Mouse (Mus musculus) heart, embryonic 11.5 days (tissue): ENCODE results near the gene Olfr1150-ps1. TPM values are rescaled to one million over a fixed set of nuclear protein-coding genes. Genes with fewer than 3 reads are reported as not detected.

Source experiments
- ATAC-seq: fragments of 200-750 bp; cut with Nextera tagmentation; replicated peaks from 2 replicates; pipeline ENCODE4 v1.8.0; 2017; ENCODE audit warnings: moderate library complexity; ENCODE audit not compliant: insufficient number of reproducible peaks, low FRiP score, low TSS enrichment
- H3K27ac ChIP-seq: fragments of 300-500 bp; sonication (generic); 2 replicates; pipeline ENCODE4 v1.5.1; 2014; ENCODE audit warnings: mild to moderate bottlenecking, low read depth, low read length
- H3K27me3 ChIP-seq: fragments of 300-500 bp; sonication (generic); 2 replicates; pipeline ENCODE4 v1.6.1; 2014; ENCODE audit warnings: mild to moderate bottlenecking, low read length, mixed read lengths; ENCODE audit not compliant: control insufficient read depth, insufficient read depth
- H3K36me3 ChIP-seq: fragments of 300-500 bp; sonication (generic); 2 replicates; pipeline ENCODE4 v1.6.1; 2014; ENCODE audit warnings: mild to moderate bottlenecking, low read length, moderate library complexity, mixed read lengths; ENCODE audit not compliant: control insufficient read depth, insufficient read depth
- H3K4me1 ChIP-seq: fragments of 300-500 bp; sonication (generic); 2 replicates; pipeline ENCODE4 v1.6.1; 2014; ENCODE audit warnings: low read length; ENCODE audit not compliant: control insufficient read depth, insufficient read depth
- H3K4me2 ChIP-seq: fragments of 300-500 bp; sonication (generic); 2 replicates; pipeline ENCODE4 v1.6.1; 2014; ENCODE audit warnings: mild to moderate bottlenecking, moderate library complexity
- H3K4me3 ChIP-seq: fragments of 300-500 bp; sonication (generic); 2 replicates; pipeline ENCODE4 v1.5.1; 2014; ENCODE audit warnings: low read depth, low read length
- H3K9ac ChIP-seq: fragments of 300-500 bp; sonication (generic); 2 replicates; pipeline ENCODE4 v1.6.1; 2014; ENCODE audit warnings: mild to moderate bottlenecking, low read depth, low read length, moderate library complexity
- H3K9me3 ChIP-seq: fragments of 300-500 bp; sonication (generic); replicated peaks from 2 replicates; pipeline ENCODE4 v1.6.1; 2016; ENCODE audit warnings: low read length; ENCODE audit not compliant: control insufficient read depth
- WGBS: fragments of 180-500 bp; shearing (Covaris S2); extraction: QIAGEN DNeasy Blood & Tissue Kit; methylation state at CpG from one replicate; pipeline ENCODE4 v1.1.7; 2014; ENCODE audit not compliant: insufficient replicate concordance; 5-methylcytosine and 5-hydroxymethylcytosine counted together
- polyA plus RNA-seq: library from polyadenylated mRNA; unstranded; fragments of >200 nt; fragmentation: Nextera tagmentation; extraction: Ambion mirVana; gene quantifications from 2 replicates; pipeline ENCODE4 v1.2.1, GENCODE M21; 2014

The Olfr1150-ps1 gene
- not detected in 2 replicates for polyA plus RNA-seq

DNA sequence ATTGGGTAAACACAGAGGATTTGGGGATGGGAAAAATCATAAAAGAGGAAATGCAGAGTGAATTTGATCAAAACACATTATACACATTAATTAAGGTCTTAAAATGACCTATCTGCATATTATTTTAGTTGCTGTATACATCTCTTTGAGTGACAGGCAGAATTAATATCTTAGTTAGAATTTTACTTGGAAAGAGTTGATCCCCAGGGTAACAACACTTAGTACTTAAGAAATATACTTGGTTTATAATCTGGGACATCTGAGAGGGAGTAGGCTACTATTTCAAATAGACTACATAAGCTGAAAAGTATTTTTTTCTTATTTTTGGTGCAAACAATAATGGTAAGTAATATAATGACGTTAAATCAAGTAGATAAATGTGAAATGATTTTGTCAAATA lies at the start of gene Olfr1150-ps1:
Gene Olfr1150-ps1 (plus strand): TSS at position 301 of the 400 bp plus-strand sequence.
- H3K9me3 ChIP-seq = no peaks in the 10 kb centered on the region
- no peaks in the 10 kb centered on the region for H3K36me3 ChIP-seq
- no peak within 1 kb of the TSS for H3K4me3 ChIP-seq
- H3K9ac ChIP-seq = no peak within 1 kb of the TSS
- no peaks in the 10 kb centered on the region for H3K4me1 ChIP-seq
- 51% methylated on average over 1 of the region's 1 CpGs for WGBS
- H3K27me3 ChIP-seq = no peaks in the 10 kb centered on the region
- no peak within 1 kb of the TSS for H3K4me2 ChIP-seq
- no peak for ATAC-seq
- no peak within 1 kb of the TSS for H3K27ac ChIP-seq

GRCm38 (mm10) chr2:87800292-87800691 lies 43.5 kb upstream of the Olfr1150-ps1 start, which contains the start of gene Olfr1143:
Gene Olfr1143, plus strand, starts transcription at chr2:87800592.
- Histone ChIP-seq H3K4me1 (no peaks in the 10 kb centered on the region), H3K9me3 (no peaks in the 10 kb centered on the region), H3K27me3 (no peaks in the 10 kb centered on the region), H3K4me3 (no peak within 1 kb of the TSS), H3K9ac (no peak within 1 kb of the TSS), H3K4me2 (no peak within 1 kb of the TSS), H3K36me3 (no peaks in the 10 kb centered on the region), H3K27ac (no peak within 1 kb of the TSS)
- no peak for ATAC-seq

DNA sequence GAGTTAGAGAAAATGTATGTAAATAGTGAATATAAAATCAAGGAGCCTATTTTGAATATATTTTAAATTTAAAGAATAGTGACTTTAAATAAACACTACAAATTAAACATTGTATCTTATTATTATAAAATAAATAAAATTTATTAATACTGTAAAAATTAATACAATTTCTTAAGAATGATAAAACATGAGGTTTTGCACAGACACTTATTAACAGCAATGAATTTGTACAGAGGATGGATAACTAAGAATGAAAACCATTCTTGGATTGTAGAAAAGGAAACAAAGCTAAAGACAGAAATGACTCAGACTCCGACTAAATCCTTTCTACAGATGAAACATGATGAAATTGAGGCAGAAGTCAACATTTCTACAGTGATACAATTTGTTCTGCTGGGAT lies 34.3 kb upstream of the Olfr1150-ps1 start, which contains the start of gene Olfr1145:
Gene Olfr1145 (plus strand): TSS at position 301 of the 400 bp plus-strand sequence.
- no peak within 1 kb of the TSS for H3K27ac ChIP-seq
- H3K4me3 ChIP-seq = no peak within 1 kb of the TSS
- ATAC-seq = no peak
- 76% methylated on average over 1 of the region's 1 CpGs for WGBS
- no peaks in the 10 kb centered on the region for H3K4me1 ChIP-seq
- H3K36me3 ChIP-seq = no peaks in the 10 kb centered on the region
- H3K9me3 ChIP-seq = no peaks in the 10 kb centered on the region
- no peak within 1 kb of the TSS for H3K4me2 ChIP-seq
- H3K9ac ChIP-seq = no peak within 1 kb of the TSS
- no peaks in the 10 kb centered on the region for H3K27me3 ChIP-seq

DNA sequence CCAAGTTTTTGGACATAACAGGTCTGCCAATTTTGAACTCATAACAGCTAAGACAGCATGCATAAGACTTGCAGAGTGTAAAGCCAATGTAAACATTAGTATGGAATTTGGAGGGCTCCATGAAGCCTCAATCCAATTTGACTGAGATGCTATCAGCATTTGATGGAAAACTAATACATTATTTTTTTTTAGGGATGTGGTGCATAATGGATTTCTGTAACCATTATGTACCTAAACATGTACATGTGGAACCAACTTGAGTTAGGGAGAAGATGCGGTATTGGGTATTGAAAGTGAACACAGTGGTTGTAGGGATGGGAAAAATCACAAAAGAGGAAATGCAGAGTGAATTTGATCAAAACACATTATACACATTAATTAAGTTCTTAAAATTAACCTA lies 13.6 kb upstream of the Olfr1150-ps1 start, which contains the start of gene Olfr1148:
Gene Olfr1148 (plus strand): TSS at position 301 of the 400 bp plus-strand sequence.
- H3K27me3 ChIP-seq = no peaks in the 10 kb centered on the region
- no peak within 1 kb of the TSS for H3K4me3 ChIP-seq
- no peak within 1 kb of the TSS for H3K9ac ChIP-seq
- no peaks in the 10 kb centered on the region for H3K4me1 ChIP-seq
- H3K4me2 ChIP-seq = no peak within 1 kb of the TSS
- no peak within 1 kb of the TSS for H3K27ac ChIP-seq
- H3K36me3 ChIP-seq = no peaks in the 10 kb centered on the region
- H3K9me3 ChIP-seq = no peaks in the 10 kb centered on the region
- 98% methylated on average over 1 of the region's 1 CpGs for WGBS
- no peak for ATAC-seq

DNA sequence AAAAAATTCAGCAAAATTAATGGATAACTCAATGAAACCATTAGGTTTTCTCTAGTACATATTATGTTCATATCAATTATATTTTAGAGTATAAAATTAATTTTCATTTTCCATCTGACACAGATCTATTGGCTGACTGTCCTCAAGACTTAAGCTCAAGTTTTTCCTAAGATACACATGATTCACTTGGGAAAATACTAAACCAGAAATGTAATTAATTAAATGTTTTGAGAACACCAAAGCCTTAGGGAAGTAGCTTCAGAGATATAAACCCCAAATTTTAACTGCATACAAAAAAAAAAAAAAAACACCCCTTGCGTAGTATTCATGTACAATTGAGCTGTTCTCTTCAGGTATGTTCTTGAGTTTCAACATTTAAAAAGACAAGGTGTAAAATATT lies 11.8 kb downstream of the Olfr1150-ps1 start, which contains the start of gene Olfr1151:
Gene Olfr1151 (plus strand): TSS at position 301 of the 400 bp plus-strand sequence.
- Histone ChIP-seq H3K9ac (no peak within 1 kb of the TSS), H3K4me3 (no peak within 1 kb of the TSS), H3K4me2 (no peak within 1 kb of the TSS), H3K27ac (no peak within 1 kb of the TSS), H3K36me3 (no peaks in the 10 kb centered on the region), H3K27me3 (no peaks in the 10 kb centered on the region), H3K4me1 (no peaks in the 10 kb centered on the region), H3K9me3 (no peaks in the 10 kb centered on the region)
- no peak for ATAC-seq
- WGBS = 76% methylated on average over 1 of the region's 1 CpGs

- H3K4me3 ChIP-seq = no peak within 1 kb of the TSS
- H3K4me1 ChIP-seq = no peaks in the 10 kb centered on the region
- no peak within 1 kb of the TSS for H3K9ac ChIP-seq
- no peaks in the 10 kb centered on the region for H3K36me3 ChIP-seq
- ATAC-seq = no peak
- H3K27ac ChIP-seq = no peak within 1 kb of the TSS
- no peaks in the 10 kb centered on the region for H3K27me3 ChIP-seq
- H3K9me3 ChIP-seq = no peaks in the 10 kb centered on the region
- H3K4me2 ChIP-seq = no peak within 1 kb of the TSS
Observed at GRCm38 (mm10) chr2:87866192-87866591, 22.4 kb downstream of the Olfr1150-ps1 start, which contains the start of gene Olfr1152. Gene Olfr1152, plus strand, starts transcription at chr2:87866492.

DNA sequence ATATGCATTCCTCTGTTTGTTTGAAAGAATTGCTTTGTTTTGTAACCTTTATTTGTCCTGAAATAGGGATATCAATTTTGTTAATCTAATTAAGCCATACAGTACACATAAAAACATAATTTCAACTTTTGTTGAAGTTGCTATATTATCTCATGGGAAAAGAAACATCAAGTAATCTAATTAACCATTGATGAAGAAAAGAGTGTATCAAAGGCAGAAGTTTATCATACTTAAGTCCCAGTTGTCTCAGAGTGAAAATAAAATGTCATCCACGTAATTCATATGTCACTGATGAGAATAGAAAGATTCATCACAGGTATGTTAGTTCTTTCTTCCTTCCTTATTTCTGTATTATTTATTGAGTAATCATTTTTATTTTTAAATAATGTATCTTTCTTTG lies 50.9 kb downstream of the Olfr1150-ps1 start, which contains the start of gene Olfr1153:
Gene Olfr1153 (plus strand): TSS at position 301 of the 400 bp plus-strand sequence.
- no peaks in the 10 kb centered on the region for H3K4me1 ChIP-seq
- H3K27ac ChIP-seq = no peak within 1 kb of the TSS
- no peak within 1 kb of the TSS for H3K9ac ChIP-seq
- no peaks in the 10 kb centered on the region for H3K9me3 ChIP-seq
- no peak within 1 kb of the TSS for H3K4me2 ChIP-seq
- H3K36me3 ChIP-seq = no peaks in the 10 kb centered on the region
- H3K27me3 ChIP-seq = no peaks in the 10 kb centered on the region
- ATAC-seq = no peak
- H3K4me3 ChIP-seq = no peak within 1 kb of the TSS
- 70% methylated on average over 1 of the region's 1 CpGs for WGBS

Other genes with a start within 250 kb of the Olfr1150-ps1 start
- not detected in 2 replicates for gene Olfr1130, start 237.8 kb upstream of the Olfr1150-ps1 start, polyA plus RNA-seq
- gene Olfr1131, start 216.9 kb upstream of the Olfr1150-ps1 start, polyA plus RNA-seq = not detected in 2 replicates
- gene Olfr1132, start 206.5 kb upstream of the Olfr1150-ps1 start, polyA plus RNA-seq = not detected in 2 replicates
- not detected in 2 replicates for gene Olfr1133, start 196.6 kb upstream of the Olfr1150-ps1 start, polyA plus RNA-seq
- gene Olfr1134, start 185.5 kb upstream of the Olfr1150-ps1 start, polyA plus RNA-seq = not detected in 2 replicates
- gene Olfr1135, start 170.3 kb upstream of the Olfr1150-ps1 start, polyA plus RNA-seq = not detected in 2 replicates
- gene Olfr1136, start 150.0 kb upstream of the Olfr1150-ps1 start, polyA plus RNA-seq = not detected in 2 replicates
- not detected in 2 replicates for gene Olfr1137, start 130.8 kb upstream of the Olfr1150-ps1 start, polyA plus RNA-seq
- gene Olfr1138, start 104.0 kb upstream of the Olfr1150-ps1 start, polyA plus RNA-seq = not detected in 2 replicates
- gene Olfr1140, start 100.2 kb upstream of the Olfr1150-ps1 start, polyA plus RNA-seq = not detected in 2 replicates
- gene Olfr1141, start 90.0 kb upstream of the Olfr1150-ps1 start, polyA plus RNA-seq = not detected in 2 replicates
- gene Olfr152, start 64.5 kb upstream of the Olfr1150-ps1 start, polyA plus RNA-seq = not detected in 2 replicates
- gene Olfr1143, start 43.4 kb upstream of the Olfr1150-ps1 start, polyA plus RNA-seq = not detected in 2 replicates
- gene Olfr1145, start 34.2 kb upstream of the Olfr1150-ps1 start, polyA plus RNA-seq = not detected in 2 replicates
- not detected in 2 replicates for gene Olfr1148, start 13.5 kb upstream of the Olfr1150-ps1 start, polyA plus RNA-seq
- gene Olfr1151, start 11.9 kb downstream of the Olfr1150-ps1 start, polyA plus RNA-seq = not detected in 2 replicates
- gene Olfr1152, start 22.5 kb downstream of the Olfr1150-ps1 start, polyA plus RNA-seq = not detected in 2 replicates
- not detected in 2 replicates for gene Olfr1153, start 51.0 kb downstream of the Olfr1150-ps1 start, polyA plus RNA-seq
- not detected in 2 replicates for gene Olfr1154, start 61.2 kb downstream of the Olfr1150-ps1 start, polyA plus RNA-seq
- not detected in 2 replicates for gene Olfr1155, start 101.1 kb downstream of the Olfr1150-ps1 start, polyA plus RNA-seq
- not detected in 2 replicates for gene Olfr1156, start 109.1 kb downstream of the Olfr1150-ps1 start, polyA plus RNA-seq
- not detected in 2 replicates for gene Olfr1157, start 124.3 kb downstream of the Olfr1150-ps1 start, polyA plus RNA-seq
- not detected in 2 replicates for gene Olfr74, start 130.7 kb downstream of the Olfr1150-ps1 start, polyA plus RNA-seq
- gene Olfr1158, start 146.1 kb downstream of the Olfr1150-ps1 start, polyA plus RNA-seq = not detected in 2 replicates
- not detected in 2 replicates for gene Olfr1160, start 164.3 kb downstream of the Olfr1150-ps1 start, polyA plus RNA-seq
- gene Olfr1161, start 178.8 kb downstream of the Olfr1150-ps1 start, polyA plus RNA-seq = not detected in 2 replicates
- gene Olfr73, start 193.7 kb downstream of the Olfr1150-ps1 start, polyA plus RNA-seq = not detected in 2 replicates
- not detected in 2 replicates for gene Olfr1162, start 207.1 kb downstream of the Olfr1150-ps1 start, polyA plus RNA-seq
- gene Olfr1163, start 227.8 kb downstream of the Olfr1150-ps1 start, polyA plus RNA-seq = not detected in 2 replicates
- not detected in 2 replicates for gene Olfr1164, start 250.0 kb downstream of the Olfr1150-ps1 start, polyA plus RNA-seq